Comparison of ENCODE assay signal across 10 mouse cellular contexts in genomic region chr3:27708581-27708980, GRCm38 (mm10). TPM values are rescaled to one million over a fixed set of nuclear protein-coding genes. Genes with fewer than 3 reads are reported as not detected.
DNase-seq lines count a peak whose midpoint lies in the region; ATAC-seq and TF ChIP-seq lines count a peak whose summit lies in the region.
"Had no signal": no experiment of that assay in that cellular context is flagged by ENCODE, and none has a peak within 500 bp of the region (broad histone marks: within the 10 kb centered on the region; RNA-seq: fewer than 3 reads in every experiment).

No protein-coding gene starts in this region.

- H3K36me3 ChIP-seq in kidney, embryonic 16.5 days (ENCODE audit: insufficient read depth, low read length) = no peaks in the 10 kb centered on the region
- H3K36me3 ChIP-seq in embryonic facial prominence, embryonic 13.5 days = 0 out of 2 replicates have a peak, but pooled peaks cover 3% of the 10 kb centered on the region
- no peaks in the 10 kb centered on the region for H3K36me3 ChIP-seq in intestine, embryonic 14.5 days (ENCODE audit: control insufficient read depth, insufficient read depth, low read length)
- H3K36me3 ChIP-seq in midbrain, postnatal 0 days (ENCODE audit: insufficient read depth, low read length) = no peaks in the 10 kb centered on the region

- no peak for ATAC-seq in kidney, embryonic 16.5 days (ENCODE audit: low FRiP score, low TSS enrichment)
- no peak for ATAC-seq in embryonic facial prominence, embryonic 13.5 days (ENCODE audit: insufficient number of reproducible peaks, insufficient read depth, low FRiP score, low TSS enrichment, low read depth)
- no peak for ATAC-seq in intestine, embryonic 14.5 days (replicated peaks; ENCODE audit: low FRiP score, low TSS enrichment, low read depth)
- no peak for ATAC-seq in midbrain, postnatal 0 days (ENCODE audit: low FRiP score)
- ATAC-seq in inflammation-experienced regulatory T-cells, adult 6 months = no peak

- H3K4me1 ChIP-seq in kidney, embryonic 16.5 days (ENCODE audit: insufficient read depth, low read length) = peaks cover 37% of the 10 kb centered on the region
- peaks cover 43% of the 10 kb centered on the region for H3K4me1 ChIP-seq in embryonic facial prominence, embryonic 13.5 days
- H3K4me1 ChIP-seq in intestine, embryonic 14.5 days (replicated peaks; ENCODE audit: control insufficient read depth, insufficient read depth, low read length) = peaks cover 34% of the 10 kb centered on the region
- H3K4me1 ChIP-seq in midbrain, postnatal 0 days (ENCODE audit: insufficient read depth, low read length) = no peaks in the 10 kb centered on the region
- H3K4me1 ChIP-seq in lung, adult 2 months (ENCODE audit: control insufficient read depth, insufficient read depth, low read length) = peaks cover 9% of the 10 kb centered on the region

- TF ChIP-seq CTCF in midbrain, postnatal 0 days (IDR thresholded peaks at IDR 0.05) = peak; percentile 23; the same call in 1 of the 2 replicates
- no peak for TF ChIP-seq CTCF in lung, adult 2 months (IDR thresholded peaks at IDR 0.05; ENCODE audit: insufficient read depth, low read length)

- DNase-seq in kidney, postnatal 4 days = no peak
- DNase-seq in intestine, embryonic 14.5 days (ENCODE audit: low spot score) = no peak
- DNase-seq in midbrain, postnatal 0 days (ENCODE audit: low spot score) = peak; percentile 9
- no peak for DNase-seq in left cerebral cortex, adult 18-20 months (ENCODE audit: low spot score in 2 of 2)
- DNase-seq in lung, adult 2 months = no peak
- DNase-seq: cerebellum, postnatal 36 days; layer of hippocampus, postnatal 36 days had no signal

- H3K27ac ChIP-seq in kidney, embryonic 16.5 days (ENCODE audit: low read length) = peak overlapping the region; percentile 99
- H3K27ac ChIP-seq in embryonic facial prominence, embryonic 13.5 days = peak overlapping the region; percentile 99
- 0 out of 2 replicates have a peak overlapping the region, but pooled peaks have one; percentile 98 for H3K27ac ChIP-seq in intestine, embryonic 14.5 days (ENCODE audit: low read depth)
- H3K27ac ChIP-seq in midbrain, postnatal 0 days (ENCODE audit: low read depth, low read length) = no peak overlapping the region

- TF ChIP-seq POLR2A in lung, adult 2 months (IDR thresholded peaks at IDR 0.05; ENCODE audit: borderline replicate concordance, extremely low read depth, low read depth, low read length) = no peak

- H3K9ac ChIP-seq in kidney, embryonic 16.5 days (replicated peaks; ENCODE audit: low read length) = peak overlapping the region; percentile 95
- peak overlapping the region; percentile 96 for H3K9ac ChIP-seq in embryonic facial prominence, embryonic 13.5 days
- peak overlapping the region; percentile 95 for H3K9ac ChIP-seq in intestine, embryonic 14.5 days (ENCODE audit: low read length)
- no peak overlapping the region for H3K9ac ChIP-seq in midbrain, postnatal 0 days (replicated peaks; ENCODE audit: low read length, poor library complexity, severe bottlenecking)

- no peaks in the 10 kb centered on the region for H3K27me3 ChIP-seq in kidney, embryonic 16.5 days (ENCODE audit: insufficient read depth, low read length)
- H3K27me3 ChIP-seq in embryonic facial prominence, embryonic 13.5 days = no peaks in the 10 kb centered on the region
- no peaks in the 10 kb centered on the region for H3K27me3 ChIP-seq in intestine, embryonic 14.5 days (replicated peaks; ENCODE audit: control insufficient read depth, insufficient read depth, low read length)
- no peaks in the 10 kb centered on the region for H3K27me3 ChIP-seq in midbrain, postnatal 0 days (ENCODE audit: insufficient read depth, low read length)

- H3K4me2 ChIP-seq in kidney, embryonic 16.5 days (replicated peaks; ENCODE audit: low read depth, low read length) = peak overlapping the region; percentile 66
- peak overlapping the region; percentile 78 for H3K4me2 ChIP-seq in embryonic facial prominence, embryonic 13.5 days
- peak overlapping the region; percentile 85 for H3K4me2 ChIP-seq in intestine, embryonic 14.5 days (ENCODE audit: low read length)
- H3K4me2 ChIP-seq in midbrain, postnatal 0 days (ENCODE audit: low read depth, low read length, poor library complexity, severe bottlenecking) = peak overlapping the region; percentile 82

- H3K9me3 ChIP-seq in kidney, embryonic 16.5 days (ENCODE audit: low read length) = no peaks in the 10 kb centered on the region
- H3K9me3 ChIP-seq in embryonic facial prominence, embryonic 13.5 days = no peaks in the 10 kb centered on the region
- no peaks in the 10 kb centered on the region for H3K9me3 ChIP-seq in intestine, embryonic 14.5 days (ENCODE audit: control insufficient read depth, low read length)
- no peaks in the 10 kb centered on the region for H3K9me3 ChIP-seq in midbrain, postnatal 0 days (ENCODE audit: low read length)

- peak overlapping the region; percentile 75 for H3K4me3 ChIP-seq in kidney, embryonic 16.5 days (ENCODE audit: low read length)
- H3K4me3 ChIP-seq in embryonic facial prominence, embryonic 13.5 days = peak overlapping the region; percentile 88
- peak overlapping the region; percentile 85 for H3K4me3 ChIP-seq in intestine, embryonic 14.5 days (ENCODE audit: low read depth, low read length)
- H3K4me3 ChIP-seq in midbrain, postnatal 0 days (ENCODE audit: low read depth, low read length) = peak overlapping the region; percentile 93; the same call in 1 of the 2 replicates
- H3K4me3 ChIP-seq in lung, adult 2 months (replicated peaks; ENCODE audit: extremely low read depth, low read depth, low read length) = no peak overlapping the region

- WGBS in kidney, embryonic 16.5 days = 17% methylated on average over 5 of the region's 5 CpGs
- WGBS in embryonic facial prominence, embryonic 13.5 days = 23% methylated on average over 5 of the region's 5 CpGs
- 25% methylated on average over 5 of the region's 5 CpGs for WGBS in intestine, embryonic 14.5 days
- 24% methylated on average over 5 of the region's 5 CpGs for WGBS in midbrain, postnatal 0 days
- 23% methylated on average over 5 of the region's 5 CpGs for WGBS in lung, adult 2 months

RNA-seq across cellular contexts. Expression of gene Fndc3b, which starts 2.5 kb away (rescaled TPM):
- polyA plus RNA-seq in kidney, embryonic 16.5 days (2015; fragmentation: Nextera tagmentation; extraction: Ambion mirVana) = 29.8 and 30.4 TPM in 2 replicates
- polyA plus RNA-seq in embryonic facial prominence, embryonic 13.5 days (2015; fragmentation: Nextera tagmentation; extraction: Ambion mirVana) = 26.6 and 29.0 TPM in 2 replicates
- 23.5 and 26.1 TPM in 2 replicates for polyA plus RNA-seq in intestine, embryonic 14.5 days (2014; fragmentation: Nextera tagmentation; extraction: Ambion mirVana)
- 13.4 and 16.7 TPM in 2 replicates for total RNA-seq in midbrain, postnatal 0 days (2014; rRNA removed)
- polyA plus RNA-seq in midbrain, postnatal 0 days (2015; fragmentation: Nextera tagmentation; extraction: Ambion mirVana) = 5.1 and 7.6 TPM in 2 replicates
- total RNA-seq in left cerebral cortex, adult 18-20 months (2021) = 10 to 100 TPM; 24.0 TPM
- polyA plus RNA-seq in inflammation-experienced regulatory T-cells, adult 6 months (2017; shearing (Covaris generic)) = under 1 TPM; 0.26 to 0.42 (median 0.28) TPM
- polyA plus RNA-seq in lung, adult 2 months (2012; rRNA removed) = 17.6 and 23.8 TPM in 2 replicates
